8 mouse cellular contexts compared by ENCODE assay signal in genomic region chr19:20764214-20764613, GRCm38 (mm10). TPM values are rescaled to one million over a fixed set of nuclear protein-coding genes. Genes with fewer than 3 reads are reported as not detected.
DNase-seq lines count a peak whose midpoint lies in the region; ATAC-seq and TF ChIP-seq lines count a peak whose summit lies in the region.

No protein-coding gene starts in this region.

- TF ChIP-seq POLR2A in cerebellum, adult 2 months (IDR thresholded peaks at IDR 0.05; ENCODE audit: borderline replicate concordance, insufficient read depth, low read length), result no peak

- WGBS in cerebellum, adult 2 months, result 18% methylated on average over 1 of the region's 1 CpGs
- 24% methylated on average over 1 of the region's 1 CpGs for WGBS in neural tube, embryonic 14.5 days

- H3K9ac ChIP-seq in neural tube, embryonic 14.5 days (replicated peaks; ENCODE audit: low read depth, low read length), result no peak overlapping the region

- H3K36me3 ChIP-seq in neural tube, embryonic 14.5 days (ENCODE audit: control insufficient read depth, insufficient read depth, low read length), result no peaks in the 10 kb centered on the region

- H3K4me1 ChIP-seq in cerebellum, adult 2 months (ENCODE audit: control insufficient read depth, insufficient read depth, low read length), result no peaks in the 10 kb centered on the region
- no peaks in the 10 kb centered on the region for H3K4me1 ChIP-seq in neural tube, embryonic 14.5 days (ENCODE audit: control insufficient read depth, insufficient read depth, low read length)

- no peak overlapping the region for H3K27ac ChIP-seq in cerebellum, adult 2 months (ENCODE audit: insufficient read depth, low read length)
- no peak overlapping the region for H3K27ac ChIP-seq in neural tube, embryonic 14.5 days (ENCODE audit: low read depth, low read length)

- no peak for ATAC-seq in cerebellum, adult (ENCODE audit: insufficient number of reproducible peaks, low FRiP score, low TSS enrichment)
- peak; percentile 92 for ATAC-seq in neural tube, embryonic 14.5 days (ENCODE audit: low read depth)
- no peak for ATAC-seq in erythroblast, adult 5-6 weeks (replicated peaks; ENCODE audit: low FRiP score, poor library complexity, severe bottlenecking)

- no peak overlapping the region for H3K4me3 ChIP-seq in cerebellum, adult 2 months (replicated peaks; ENCODE audit: insufficient read depth, low read depth, low read length)
- H3K4me3 ChIP-seq in neural tube, embryonic 14.5 days (ENCODE audit: low read depth, low read length), result no peak overlapping the region

- DNase-seq in cerebellum, adult 2 months, result no peak
- peak; percentile 20 for DNase-seq in right cerebral cortex, adult 18-20 months
- DNase-seq in right cerebral cortex, postnatal 36 days (ENCODE audit: low spot score in 2 of 2), result no peak
- peak; percentile 2 to 40 for DNase-seq in frontal cortex, postnatal 36 days (ENCODE audit: low spot score in 2 of 2)
- peak; percentile 22 for DNase-seq in layer of hippocampus, adult 9-10 months (ENCODE audit: low spot score)

- H3K4me2 ChIP-seq in neural tube, embryonic 14.5 days (ENCODE audit: low read depth, low read length), result no peak overlapping the region

- no peaks in the 10 kb centered on the region for H3K9me3 ChIP-seq in neural tube, embryonic 14.5 days (ENCODE audit: control insufficient read depth, low read length)

- peak; percentile 20; the same call in 1 of the 2 replicates for TF ChIP-seq CTCF in cerebellum, adult 2 months (IDR thresholded peaks at IDR 0.05; ENCODE audit: borderline replicate concordance, insufficient read depth, low read depth, low read length)

- H3K27me3 ChIP-seq in cerebellum, adult 2 months (ENCODE audit: control insufficient read depth, insufficient read depth, low read length), result no peaks in the 10 kb centered on the region
- no peaks in the 10 kb centered on the region for H3K27me3 ChIP-seq in neural tube, embryonic 14.5 days (ENCODE audit: control insufficient read depth, insufficient read depth, low read length)

RNA-seq across cellular contexts. Expression of gene Aldh1a7, which starts 36.9 kb away (rescaled TPM):
- 0.62 and 0.90 TPM in 2 replicates for polyA plus RNA-seq in cerebellum, adult 2 months (2012; rRNA removed)
- polyA plus RNA-seq in neural tube, embryonic 14.5 days (2014; fragmentation: Nextera tagmentation; extraction: Ambion mirVana), result 0.72 and 2.5 TPM in 2 replicates
- 6.7 and 12.1 TPM in 2 replicates for total RNA-seq in erythroblast, adult 5-6 weeks (2015; ENCODE audit: low replicate concordance)
- total RNA-seq in erythroblast, adult 5-6 weeks (2017; ENCODE audit: low replicate concordance), result 4.7 and 5.4 TPM in 2 replicates

Comparison
In these comparisons a context has a peak if more than half of its experiments do, and no peak if none do; other contexts are left out.
1. DNase-seq: peak in right cerebral cortex, adult 18-20 months (single experiment), frontal cortex, postnatal 36 days (2 of 2) and layer of hippocampus, adult 9-10 months (single experiment); none in cerebellum, adult 2 months (0 of 2) and right cerebral cortex, postnatal 36 days (0 of 2).